ENCODE assay signal across 9 mouse cellular contexts in the genomic region with DNA sequence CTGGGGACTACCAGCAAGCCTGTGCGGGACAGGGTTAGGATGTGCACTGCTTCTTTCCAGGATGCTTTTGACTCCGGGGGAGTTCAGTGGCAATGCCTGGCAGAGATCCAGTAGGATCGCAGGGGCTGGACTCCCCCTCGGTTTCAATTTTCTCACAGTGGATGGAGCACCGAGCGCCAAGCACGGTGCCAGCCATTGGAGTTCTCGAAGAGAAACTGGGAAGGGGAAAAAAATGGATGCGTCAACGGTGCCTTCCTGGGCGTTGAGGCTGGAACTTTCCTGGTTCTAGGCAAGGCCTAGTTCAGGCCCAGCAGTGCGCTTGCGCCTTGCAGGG. TPM values are rescaled to one million over a fixed set of nuclear protein-coding genes. Genes with fewer than 3 reads are reported as not detected.
DNase-seq lines count a peak whose midpoint lies in the region; ATAC-seq and TF ChIP-seq lines count a peak whose summit lies in the region.
"Had no signal": no experiment of that assay in that cellular context is flagged by ENCODE, and none has a peak within 500 bp of the region (broad histone marks: within the 10 kb centered on the region; RNA-seq: fewer than 3 reads in every experiment).

No protein-coding gene starts in this region.

- H3K27ac ChIP-seq in lung, postnatal 0 days (ENCODE audit: low read length): no peak overlapping the region
- H3K27ac ChIP-seq in forebrain, embryonic 14.5 days (ENCODE audit: low read depth, low read length): no peak overlapping the region
- H3K27ac ChIP-seq in limb, embryonic 11.5 days (replicated peaks; ENCODE audit: low read depth, low read length): no peak overlapping the region
- H3K27ac ChIP-seq in stomach, embryonic 15.5 days: no peak overlapping the region
- H3K27ac ChIP-seq: macrophage had no signal

- H3K27me3 ChIP-seq in lung, postnatal 0 days (replicated peaks; ENCODE audit: insufficient read depth, low read length): peaks cover 27% of the 10 kb centered on the region
- peaks cover 28% of the 10 kb centered on the region for H3K27me3 ChIP-seq in forebrain, embryonic 14.5 days (replicated peaks; ENCODE audit: control insufficient read depth, insufficient read depth, low read length)
- peaks cover 29% of the 10 kb centered on the region for H3K27me3 ChIP-seq in limb, embryonic 11.5 days (ENCODE audit: control insufficient read depth, insufficient read depth, low read length)
- H3K27me3 ChIP-seq in stomach, embryonic 15.5 days (replicated peaks): peaks cover 33% of the 10 kb centered on the region

- no peak overlapping the region for H3K9ac ChIP-seq in lung, postnatal 0 days (replicated peaks; ENCODE audit: low read depth)
- no peak overlapping the region for H3K9ac ChIP-seq in forebrain, embryonic 14.5 days (ENCODE audit: low read length)
- H3K9ac ChIP-seq in limb, embryonic 11.5 days (ENCODE audit: low read length): no peak overlapping the region
- H3K9ac ChIP-seq in stomach, embryonic 15.5 days: no peak overlapping the region

- no peak overlapping the region for H3K4me3 ChIP-seq in lung, postnatal 0 days (ENCODE audit: low read depth, low read length)
- peak overlapping the region; percentile 40 for H3K4me3 ChIP-seq in forebrain, embryonic 14.5 days (ENCODE audit: low read depth, low read length)
- peak overlapping the region; percentile 34 for H3K4me3 ChIP-seq in limb, embryonic 11.5 days (ENCODE audit: low read depth, low read length)
- H3K4me3 ChIP-seq in stomach, embryonic 15.5 days (replicated peaks): peak overlapping the region; percentile 39

- H3K4me2 ChIP-seq in lung, postnatal 0 days (replicated peaks; ENCODE audit: low read depth, low read length): peak overlapping the region; percentile 41; the same call in 1 of the 2 replicates
- H3K4me2 ChIP-seq in forebrain, embryonic 14.5 days (ENCODE audit: low read length): peak overlapping the region; percentile 84
- H3K4me2 ChIP-seq in limb, embryonic 11.5 days (ENCODE audit: low read depth, severe bottlenecking): peak overlapping the region; percentile 62
- H3K4me2 ChIP-seq in stomach, embryonic 15.5 days: peak overlapping the region; percentile 84

- no peaks in the 10 kb centered on the region for H3K9me3 ChIP-seq in lung, postnatal 0 days (ENCODE audit: low read length)
- no peaks in the 10 kb centered on the region for H3K9me3 ChIP-seq in forebrain, embryonic 14.5 days (replicated peaks; ENCODE audit: control insufficient read depth, low read length)
- no peaks in the 10 kb centered on the region for H3K9me3 ChIP-seq in limb, embryonic 11.5 days (ENCODE audit: control insufficient read depth, low read length)
- H3K9me3 ChIP-seq in stomach, embryonic 15.5 days: no peaks in the 10 kb centered on the region

- WGBS in lung, postnatal 0 days: 47% methylated on average over 13 of the region's 13 CpGs
- WGBS in forebrain, embryonic 14.5 days: 36% methylated on average over 13 of the region's 13 CpGs
- 53% methylated on average over 13 of the region's 13 CpGs for WGBS in limb, embryonic 11.5 days
- 57% methylated on average over 13 of the region's 13 CpGs for WGBS in stomach, embryonic 15.5 days

- no peak for ATAC-seq in lung, postnatal 0 days
- 0 out of 2 replicates have a peak, but pooled peaks have one; percentile 7 for ATAC-seq in forebrain, embryonic 14.5 days
- no peak for ATAC-seq in limb, embryonic 11.5 days (ENCODE audit: insufficient number of reproducible peaks, low FRiP score, low TSS enrichment, low read depth)
- peak; percentile 14; the same call in 1 of the 2 replicates for ATAC-seq in stomach, embryonic 15.5 days (ENCODE audit: insufficient read depth, low FRiP score, low read depth)

- H3K36me3 ChIP-seq in lung, postnatal 0 days (ENCODE audit: insufficient read depth, low read length): no peaks in the 10 kb centered on the region
- H3K36me3 ChIP-seq in forebrain, embryonic 14.5 days (ENCODE audit: control insufficient read depth, insufficient read depth, low read length): no peaks in the 10 kb centered on the region
- no peaks in the 10 kb centered on the region for H3K36me3 ChIP-seq in limb, embryonic 11.5 days (ENCODE audit: control insufficient read depth, insufficient read depth, low read length)
- no peaks in the 10 kb centered on the region for H3K36me3 ChIP-seq in stomach, embryonic 15.5 days

- TF ChIP-seq CTCF in lung, postnatal 0 days (IDR thresholded peaks at IDR 0.05): no peak

- peaks cover 10% of the 10 kb centered on the region; the same call in 1 of the 2 replicates for H3K4me1 ChIP-seq in lung, postnatal 0 days (ENCODE audit: insufficient read depth, low read depth, low read length)
- peaks cover 6% of the 10 kb centered on the region; the same call in 1 of the 2 replicates for H3K4me1 ChIP-seq in forebrain, embryonic 14.5 days (ENCODE audit: control insufficient read depth, insufficient read depth, low read length)
- H3K4me1 ChIP-seq in limb, embryonic 11.5 days (ENCODE audit: control insufficient read depth, insufficient read depth, low read length): peaks cover 10% of the 10 kb centered on the region
- H3K4me1 ChIP-seq in stomach, embryonic 15.5 days: peaks cover 14% of the 10 kb centered on the region

- TF ChIP-seq EP300 in lung, postnatal 0 days (IDR thresholded peaks at IDR 0.05): no peak

- DNase-seq in lung, postnatal 0 days (ENCODE audit: low spot score): no peak
- no peak for DNase-seq in lung, postnatal 10 days
- DNase-seq in forebrain, embryonic 14.5 days (ENCODE audit: low spot score): peak; percentile 6
- no peak for DNase-seq in limb, embryonic 11.5 days (ENCODE audit: low spot score)
- no peak for DNase-seq in right cerebral cortex, postnatal 36 days (ENCODE audit: low spot score in 2 of 2)
- DNase-seq in embryo, embryonic 11 days: no peak
- DNase-seq: kidney, adult 11 months had no signal

RNA-seq across cellular contexts. Expression of a gene that starts 0.3 kb away (rescaled TPM):
- 0.01 TPM in 1 of 2 replicates, not detected in the other for polyA plus RNA-seq in lung, postnatal 0 days (2015; fragmentation: Nextera tagmentation; extraction: Ambion mirVana)
- 0.11 and 0.16 TPM in 2 replicates for polyA plus RNA-seq in forebrain, embryonic 14.5 days (2014; fragmentation: Nextera tagmentation; extraction: Ambion mirVana)
- polyA plus RNA-seq in limb, embryonic 11.5 days (2014; fragmentation: Nextera tagmentation; extraction: Ambion mirVana): 0.51 TPM in 1 of 2 replicates, not detected in the other
- polyA plus RNA-seq in stomach, embryonic 15.5 days (2015; fragmentation: Nextera tagmentation; extraction: Ambion mirVana): 0.04 and 0.14 TPM in 2 replicates
- polyA plus RNA-seq: macrophage had no signal

RNA-seq across cellular contexts. Expression of a gene that starts 36.6 kb away (rescaled TPM):
- polyA plus RNA-seq in lung, postnatal 0 days (2015; fragmentation: Nextera tagmentation; extraction: Ambion mirVana): 12.0 and 15.3 TPM in 2 replicates
- 31.6 and 46.1 TPM in 2 replicates for polyA plus RNA-seq in forebrain, embryonic 14.5 days (2014; fragmentation: Nextera tagmentation; extraction: Ambion mirVana)
- 27.2 and 28.5 TPM in 2 replicates for polyA plus RNA-seq in limb, embryonic 11.5 days (2014; fragmentation: Nextera tagmentation; extraction: Ambion mirVana)
- 19.6 and 19.8 TPM in 2 replicates for polyA plus RNA-seq in stomach, embryonic 15.5 days (2015; fragmentation: Nextera tagmentation; extraction: Ambion mirVana)

RNA-seq across cellular contexts. Expression of a gene that starts 36.8 kb away (rescaled TPM):
- polyA plus RNA-seq in lung, postnatal 0 days (2015; fragmentation: Nextera tagmentation; extraction: Ambion mirVana): 26.1 and 31.1 TPM in 2 replicates
- polyA plus RNA-seq in forebrain, embryonic 14.5 days (2014; fragmentation: Nextera tagmentation; extraction: Ambion mirVana): 16.0 and 16.5 TPM in 2 replicates
- polyA plus RNA-seq in limb, embryonic 11.5 days (2014; fragmentation: Nextera tagmentation; extraction: Ambion mirVana): 25.8 and 25.9 TPM in 2 replicates
- polyA plus RNA-seq in stomach, embryonic 15.5 days (2015; fragmentation: Nextera tagmentation; extraction: Ambion mirVana): 24.5 and 24.7 TPM in 2 replicates

Comparison
In these comparisons a context has a peak if more than half of its experiments do, and no peak if none do; other contexts are left out.
1. ATAC-seq: peak in forebrain, embryonic 14.5 days (single experiment) and stomach, embryonic 15.5 days (single experiment); none in lung, postnatal 0 days (single experiment) and limb, embryonic 11.5 days (single experiment).
2. Peak in every context shown above with its lines, with median percentiles within 50 percentile points of each other: H3K4me2 ChIP-seq.